Mouse (Mus musculus): ENCODE measurements around the gene Nkx1-2.

Gene Nkx1-2

GRCm38 (mm10) chr7:132559138-132559766 is 40.2 kb downstream of the Nkx1-2 start:
- DNase-seq (ENCODE audit: low spot score): no peak

- no peak for DNase-seq (ENCODE audit: low spot score)
Measured at GRCm38 (mm10) chr7:132558141-132558736, 41.2 kb downstream of the Nkx1-2 start.

GRCm38 (mm10) chr7:132556575-132556974 is 42.9 kb downstream of the Nkx1-2 start:
- DNase-seq (ENCODE audit: low spot score): no peak

GRCm38 (mm10) chr7:132555911-132556310 is 43.5 kb downstream of the Nkx1-2 start:
- no peak for DNase-seq (ENCODE audit: low spot score)

GRCm38 (mm10) chr7:132554091-132554490 is 45.3 kb downstream of the Nkx1-2 start:
- DNase-seq (ENCODE audit: low spot score): no peak

GRCm38 (mm10) chr7:132551351-132552126 is 47.9 kb downstream of the Nkx1-2 start:
- DNase-seq (ENCODE audit: low spot score): peak; percentile 98

- peak; percentile 37 for DNase-seq (ENCODE audit: low spot score)
Measured at GRCm38 (mm10) chr7:132547126-132547525, 52.3 kb downstream of the Nkx1-2 start.

All from layer of hippocampus, adult 11-12 months (tissue).